Mouse (Mus musculus): Measurements from ENCODE around the gene Fitm2. TPM values are rescaled to one million over a fixed set of nuclear protein-coding genes. Genes with fewer than 3 reads are reported as not detected.
"Not testable (repeated sequence)": the region's sequence is repeated elsewhere in the genome, so short reads cannot be mapped to it uniquely, and the experiment has no call there.

The Fitm2 gene
- polyA plus RNA-seq, 1 experiment from 2014 or later = 10.8 TPM

GRCm38 (mm10) chr2:163480191-163480825 lies 7.9 kb upstream of the Fitm2 start:
- H3K36me3 ChIP-seq = no peaks in the 10 kb centered on the region
- H3K27me3 ChIP-seq (ENCODE audit: insufficient read depth, poor library complexity, severe bottlenecking) = peaks cover 29% of the 10 kb centered on the region
- H3K27ac ChIP-seq = no peak overlapping the region
- H3K4me3 ChIP-seq = no peak overlapping the region
- H3K9me3 ChIP-seq = no peaks in the 10 kb centered on the region
- 50% methylated on average over 18 of the region's 18 CpGs for WGBS
- peak; percentile 26 for DNase-seq (ENCODE audit: low spot score)
- H3K4me1 ChIP-seq (replicated peaks) = peaks cover 20% of the 10 kb centered on the region

- Histone ChIP-seq H3K4me3 (peak overlapping the region; percentile 90), H3K27me3 (ENCODE audit: insufficient read depth, poor library complexity, severe bottlenecking) (no peaks in the 10 kb centered on the region), H3K9me3 (no peaks in the 10 kb centered on the region), H3K36me3 (peaks cover 27% of the 10 kb centered on the region), H3K4me1 (replicated peaks) (peaks cover 16% of the 10 kb centered on the region), H3K27ac (peak overlapping the region; percentile 93)
- DNase-seq (ENCODE audit: low spot score) = no peak
- WGBS = 5% methylated on average over 36 of the region's 36 CpGs
Observed at GRCm38 (mm10) chr2:163471710-163472465, 541 bp downstream of the Fitm2 start.

GRCm38 (mm10) chr2:163471136-163471535 lies 1.3 kb downstream of the Fitm2 start:
- Histone ChIP-seq H3K4me1 (replicated peaks) (peaks cover 16% of the 10 kb centered on the region), H3K9me3 (no peaks in the 10 kb centered on the region), H3K27me3 (ENCODE audit: insufficient read depth, poor library complexity, severe bottlenecking) (no peaks in the 10 kb centered on the region), H3K27ac (no peak overlapping the region), H3K36me3 (peaks cover 32% of the 10 kb centered on the region), H3K4me3 (peak overlapping the region; percentile 90)
- no peak for DNase-seq (ENCODE audit: low spot score)
- WGBS = 76% methylated on average over 3 of the region's 3 CpGs

GRCm38 (mm10) chr2:163469711-163470110 lies 2.7 kb downstream of the Fitm2 start:
- peaks cover 18% of the 10 kb centered on the region for H3K4me1 ChIP-seq (replicated peaks)
- H3K4me3 ChIP-seq = no peak overlapping the region
- no peak for DNase-seq (ENCODE audit: low spot score)
- peaks cover 32% of the 10 kb centered on the region for H3K36me3 ChIP-seq
- H3K27ac ChIP-seq = no peak overlapping the region
- no peaks in the 10 kb centered on the region for H3K9me3 ChIP-seq
- no peaks in the 10 kb centered on the region for H3K27me3 ChIP-seq (ENCODE audit: insufficient read depth, poor library complexity, severe bottlenecking)
- WGBS = 95% methylated on average over 15 of the region's 15 CpGs

DNA sequence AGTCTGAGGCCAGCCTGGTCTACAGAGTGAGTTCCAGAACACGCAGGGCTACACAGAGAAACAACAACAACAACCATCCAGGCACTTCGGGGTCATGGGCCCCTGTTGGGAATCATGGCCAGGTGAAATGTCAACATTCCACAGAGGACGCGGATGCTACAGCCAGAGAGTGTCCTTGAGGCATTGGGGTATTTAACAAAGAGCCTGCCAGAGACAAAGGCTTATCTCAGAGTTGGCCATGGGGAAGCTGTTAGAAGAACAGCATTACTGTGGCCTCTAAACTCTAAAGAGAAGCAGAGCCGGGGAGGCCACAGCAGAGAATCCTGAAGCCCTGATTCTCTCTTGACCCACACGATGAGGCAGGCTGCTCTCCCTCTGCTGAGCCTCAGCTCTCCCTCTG lies 3.6 kb downstream of the Fitm2 start:
- WGBS = 92% methylated on average over 6 of the region's 6 CpGs
- peaks cover 23% of the 10 kb centered on the region for H3K4me1 ChIP-seq (replicated peaks)
- no peaks in the 10 kb centered on the region for H3K27me3 ChIP-seq (ENCODE audit: insufficient read depth, poor library complexity, severe bottlenecking)
- H3K4me3 ChIP-seq = no peak overlapping the region
- H3K27ac ChIP-seq = no peak overlapping the region
- H3K9me3 ChIP-seq = no peaks in the 10 kb centered on the region
- no peak for DNase-seq (ENCODE audit: low spot score)
- peaks cover 32% of the 10 kb centered on the region for H3K36me3 ChIP-seq

GRCm38 (mm10) chr2:163467585-163467984 lies 4.8 kb downstream of the Fitm2 start:
- H3K9me3 ChIP-seq = no peaks in the 10 kb centered on the region
- DNase-seq (ENCODE audit: low spot score) = no peak
- H3K4me3 ChIP-seq = no peak overlapping the region
- H3K27ac ChIP-seq = no peak overlapping the region
- peaks cover 32% of the 10 kb centered on the region for H3K36me3 ChIP-seq
- peaks cover 25% of the 10 kb centered on the region for H3K4me1 ChIP-seq (replicated peaks)
- H3K27me3 ChIP-seq (ENCODE audit: insufficient read depth, poor library complexity, severe bottlenecking) = no peaks in the 10 kb centered on the region
- WGBS = 90% methylated on average over 6 of the region's 6 CpGs

- H3K4me1 ChIP-seq (replicated peaks) = peaks cover 18% of the 10 kb centered on the region
- 86% methylated on average over 8 of the region's 8 CpGs for WGBS
- H3K27me3 ChIP-seq (ENCODE audit: insufficient read depth, poor library complexity, severe bottlenecking) = no peaks in the 10 kb centered on the region
- no peak overlapping the region for H3K27ac ChIP-seq
- no peaks in the 10 kb centered on the region for H3K9me3 ChIP-seq
- no peak overlapping the region for H3K4me3 ChIP-seq
- H3K36me3 ChIP-seq = peaks cover 32% of the 10 kb centered on the region
- no peak for DNase-seq (ENCODE audit: low spot score)
Observed at GRCm38 (mm10) chr2:163466771-163467170, 5.7 kb downstream of the Fitm2 start.

GRCm38 (mm10) chr2:163464562-163464961 lies 7.9 kb downstream of the Fitm2 start:
- 0 out of 2 replicates have a peak, but pooled peaks cover 10% of the 10 kb centered on the region for H3K4me1 ChIP-seq (replicated peaks)
- no peaks in the 10 kb centered on the region for H3K9me3 ChIP-seq
- H3K27me3 ChIP-seq (ENCODE audit: insufficient read depth, poor library complexity, severe bottlenecking) = no peaks in the 10 kb centered on the region; the same call in 1 of the 2 replicates
- no peak for DNase-seq (ENCODE audit: low spot score)
- H3K36me3 ChIP-seq = peaks cover 28% of the 10 kb centered on the region
- no peak overlapping the region for H3K4me3 ChIP-seq
- WGBS = 69% methylated on average over 6 of the region's 6 CpGs
- no peak overlapping the region for H3K27ac ChIP-seq

- no peak overlapping the region for H3K4me3 ChIP-seq
- 74% methylated on average over 4 of the region's 4 CpGs for WGBS
Observed at GRCm38 (mm10) chr2:163463998-163464397, 8.4 kb downstream of the Fitm2 start.

DNA sequence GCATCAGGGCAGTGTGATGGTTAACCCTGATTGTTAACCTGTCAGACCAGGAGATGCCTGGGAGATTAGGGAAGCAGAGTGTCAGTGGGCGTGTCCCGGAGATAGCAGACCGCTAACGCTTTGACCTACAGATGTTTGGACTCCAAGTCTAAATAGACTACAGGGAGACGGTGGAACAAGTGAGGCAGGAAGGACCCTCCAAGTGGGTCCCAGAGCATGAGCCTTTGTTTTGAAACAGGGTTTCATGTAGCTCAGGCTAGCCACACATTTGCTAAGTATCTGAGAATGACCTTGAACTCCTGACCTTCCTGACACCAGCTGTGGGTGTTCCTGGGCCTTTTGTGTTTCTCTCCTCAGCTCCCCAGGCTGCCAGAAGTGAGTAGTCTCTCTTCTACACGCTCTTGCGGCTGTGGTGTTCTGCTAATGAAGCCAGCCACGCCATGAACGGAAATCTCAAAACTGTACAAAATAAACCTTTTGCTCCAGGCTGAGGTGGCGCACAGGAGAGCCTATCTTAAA lies 9.1 kb downstream of the Fitm2 start:
- H3K9me3 ChIP-seq = no peaks in the 10 kb centered on the region
- H3K36me3 ChIP-seq = peaks cover 15% of the 10 kb centered on the region
- WGBS = 69% methylated on average over 10 of the region's 10 CpGs
- no peak overlapping the region for H3K27ac ChIP-seq
- DNase-seq (ENCODE audit: low spot score) = no peak
- peaks cover 17% of the 10 kb centered on the region; the same call in 1 of the 2 replicates for H3K4me1 ChIP-seq (replicated peaks)
- peaks cover 11% of the 10 kb centered on the region for H3K27me3 ChIP-seq (ENCODE audit: insufficient read depth, poor library complexity, severe bottlenecking)
- H3K4me3 ChIP-seq = no peak overlapping the region

More at GRCm38 (mm10) chr2:163463998-163464397, 8.4 kb downstream of the Fitm2 start:
- DNase-seq (ENCODE audit: low spot score) = no peak
- H3K27me3 ChIP-seq (ENCODE audit: insufficient read depth, poor library complexity, severe bottlenecking) = peaks cover 5% of the 10 kb centered on the region
- peaks cover 22% of the 10 kb centered on the region for H3K36me3 ChIP-seq
- H3K4me1 ChIP-seq (replicated peaks) = peaks cover 14% of the 10 kb centered on the region; the same call in 1 of the 2 replicates
- H3K27ac ChIP-seq = no peak overlapping the region
- H3K9me3 ChIP-seq = no peaks in the 10 kb centered on the region

DNA sequence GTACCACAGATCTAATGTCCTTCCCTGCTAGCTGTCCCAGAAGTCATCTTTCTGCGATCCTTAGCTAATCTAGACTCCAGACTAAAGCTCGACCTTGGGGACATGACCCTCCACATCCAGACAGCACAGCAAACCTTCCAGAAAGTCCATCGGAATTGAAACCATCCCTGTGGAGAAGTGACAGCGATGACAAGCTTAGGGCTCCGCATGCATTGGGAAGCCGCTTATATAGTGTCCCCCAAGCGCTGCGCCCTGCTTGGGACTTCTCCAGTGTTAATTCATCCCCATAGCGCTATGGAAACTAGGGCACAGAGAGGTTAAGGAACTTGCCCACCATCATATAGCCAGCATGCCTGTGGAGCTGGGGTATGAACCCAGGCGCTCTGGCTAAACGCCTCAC lies 9.6 kb downstream of the Fitm2 start:
- H3K27ac ChIP-seq = no peak overlapping the region
- H3K27me3 ChIP-seq (ENCODE audit: insufficient read depth, poor library complexity, severe bottlenecking) = peaks cover 16% of the 10 kb centered on the region
- H3K36me3 ChIP-seq = peaks cover 10% of the 10 kb centered on the region
- WGBS = 79% methylated on average over 11 of the region's 11 CpGs
- peaks cover 17% of the 10 kb centered on the region; the same call in 1 of the 2 replicates for H3K4me1 ChIP-seq (replicated peaks)
- no peak overlapping the region for H3K4me3 ChIP-seq
- DNase-seq (ENCODE audit: low spot score) = no peak
- no peaks in the 10 kb centered on the region for H3K9me3 ChIP-seq

- no peak overlapping the region for H3K4me3 ChIP-seq
- no peak for DNase-seq (ENCODE audit: low spot score)
- no peaks in the 10 kb centered on the region for H3K9me3 ChIP-seq
- peaks cover 17% of the 10 kb centered on the region; the same call in 1 of the 2 replicates for H3K4me1 ChIP-seq (replicated peaks)
- 87% methylated on average over 5 of the region's 5 CpGs for WGBS
- no peak overlapping the region for H3K27ac ChIP-seq
- H3K27me3 ChIP-seq (ENCODE audit: insufficient read depth, poor library complexity, severe bottlenecking) = peaks cover 16% of the 10 kb centered on the region
- peaks cover 7% of the 10 kb centered on the region; the same call in 1 of the 2 replicates for H3K36me3 ChIP-seq
Observed at GRCm38 (mm10) chr2:163462386-163462785, 10.0 kb downstream of the Fitm2 start.

GRCm38 (mm10) chr2:163461307-163461706 lies 11.1 kb downstream of the Fitm2 start:
- H3K9me3 ChIP-seq; DNase-seq (ENCODE audit: low spot score); H3K27ac ChIP-seq; H3K4me3 ChIP-seq; H3K36me3 ChIP-seq: not testable (repeated sequence)
- Histone ChIP-seq H3K27me3 (ENCODE audit: insufficient read depth, poor library complexity, severe bottlenecking) (peaks cover 16% of the 10 kb centered on the region), H3K4me1 (replicated peaks) (peaks cover 17% of the 10 kb centered on the region; the same call in 1 of the 2 replicates)
- WGBS = 93% methylated on average over 9 of the region's 9 CpGs

All from hindbrain, embryonic 10.5 days (tissue).